In the genomic region with DNA sequence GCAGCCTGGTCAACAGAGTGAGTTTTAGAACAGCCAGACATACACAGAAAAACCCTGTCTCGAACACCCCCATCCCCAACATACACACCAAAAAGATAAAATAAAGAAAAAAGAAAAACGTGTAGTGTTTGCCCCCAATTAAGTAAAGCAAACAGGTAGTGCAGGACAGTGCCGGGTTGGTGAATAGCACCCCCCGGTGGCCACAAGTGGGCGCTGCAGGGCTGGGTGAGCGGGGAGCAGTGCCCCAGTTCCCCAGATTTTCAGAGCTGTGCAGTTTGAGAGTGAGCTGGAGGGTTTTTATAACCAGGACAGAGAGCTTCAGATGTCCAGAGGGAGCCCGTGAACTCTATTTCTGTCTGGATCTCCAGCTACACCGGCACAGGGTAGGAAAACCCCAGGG, we compare ENCODE assay signal across 8 mouse cellular contexts. TPM values are rescaled to one million over a fixed set of nuclear protein-coding genes. Genes with fewer than 3 reads are reported as not detected.
A peak's percentile ranks its signal among the peaks of the same experiment; 100 is the strongest.
DNase-seq lines count a peak whose midpoint lies in the region; ATAC-seq and TF ChIP-seq lines count a peak whose summit lies in the region.

No protein-coding gene starts in this region.

- H3K4me2 ChIP-seq in lung, embryonic 14.5 days: no peak overlapping the region
- H3K4me2 ChIP-seq in lung, postnatal 0 days (replicated peaks; ENCODE audit: low read depth, low read length): no peak overlapping the region
- no peak overlapping the region for H3K4me2 ChIP-seq in midbrain, embryonic 13.5 days (replicated peaks)

- H3K4me3 ChIP-seq in gastrocnemius, adult 2 months: no peak overlapping the region
- H3K4me3 ChIP-seq in lung, embryonic 14.5 days (ENCODE audit: low read depth, low read length): no peak overlapping the region
- H3K4me3 ChIP-seq in lung, postnatal 0 days (ENCODE audit: low read depth, low read length): no peak overlapping the region
- no peak overlapping the region for H3K4me3 ChIP-seq in midbrain, embryonic 13.5 days (replicated peaks)

- no peak for TF ChIP-seq EP300 in lung, postnatal 0 days (IDR thresholded peaks at IDR 0.05)

- peaks cover 50% of the 10 kb centered on the region for H3K27me3 ChIP-seq in lung, embryonic 14.5 days (ENCODE audit: insufficient read depth, low read length)
- H3K27me3 ChIP-seq in lung, postnatal 0 days (replicated peaks; ENCODE audit: insufficient read depth, low read length): no peaks in the 10 kb centered on the region; the same call in 1 of the 2 replicates
- H3K27me3 ChIP-seq in midbrain, embryonic 13.5 days: peaks cover 81% of the 10 kb centered on the region

- H3K27ac ChIP-seq in gastrocnemius, adult 2 months: no peak overlapping the region
- no peak overlapping the region for H3K27ac ChIP-seq in lung, embryonic 14.5 days (ENCODE audit: low read depth)
- no peak overlapping the region for H3K27ac ChIP-seq in lung, postnatal 0 days (ENCODE audit: low read length)
- no peak overlapping the region for H3K27ac ChIP-seq in midbrain, embryonic 13.5 days

- H3K9ac ChIP-seq in lung, embryonic 14.5 days: no peak overlapping the region
- H3K9ac ChIP-seq in lung, postnatal 0 days (replicated peaks; ENCODE audit: low read depth): no peak overlapping the region
- no peak overlapping the region for H3K9ac ChIP-seq in midbrain, embryonic 13.5 days (replicated peaks)

- H3K36me3 ChIP-seq in lung, embryonic 14.5 days (ENCODE audit: insufficient read depth): no peaks in the 10 kb centered on the region
- H3K36me3 ChIP-seq in lung, postnatal 0 days (ENCODE audit: insufficient read depth, low read length): 0 out of 2 replicates have a peak, but pooled peaks cover 4% of the 10 kb centered on the region
- H3K36me3 ChIP-seq in midbrain, embryonic 13.5 days: no peaks in the 10 kb centered on the region

- TF ChIP-seq CTCF in gastrocnemius, adult 2 months (IDR thresholded peaks at IDR 0.05): peak; percentile 74
- TF ChIP-seq CTCF in lung, embryonic 14.5 days (IDR thresholded peaks at IDR 0.05; ENCODE audit: low read depth): peak; percentile 57
- peak; percentile 67 for TF ChIP-seq CTCF in lung, postnatal 0 days (IDR thresholded peaks at IDR 0.05)

- no peak for ATAC-seq in lung, embryonic 14.5 days (ENCODE audit: insufficient read depth)
- peak; percentile 36; the same call in 1 of the 2 replicates for ATAC-seq in lung, postnatal 0 days
- ATAC-seq in midbrain, embryonic 13.5 days: no peak

- H3K4me1 ChIP-seq in lung, embryonic 14.5 days (ENCODE audit: insufficient read depth): no peaks in the 10 kb centered on the region
- H3K4me1 ChIP-seq in lung, postnatal 0 days (ENCODE audit: insufficient read depth, low read depth, low read length): no peaks in the 10 kb centered on the region
- 0 out of 2 replicates have a peak, but pooled peaks cover 2% of the 10 kb centered on the region for H3K4me1 ChIP-seq in midbrain, embryonic 13.5 days (replicated peaks)

- intact Hi-C loops in gastrocnemius, adult 2 months (cut with DNase I): loop anchor here (10.0 kb wide), 1 partner anchor 173 kb away; a partner anchor contains a TSS

- 27% methylated on average over 8 of the region's 8 CpGs for WGBS in lung, embryonic 14.5 days
- WGBS in lung, postnatal 0 days: 34% methylated on average over 8 of the region's 8 CpGs
- WGBS in midbrain, embryonic 13.5 days: 30% methylated on average over 8 of the region's 8 CpGs

- peak; percentile 60 for DNase-seq in gastrocnemius, adult 2 months
- DNase-seq in gastrocnemius, postnatal 4 days (ENCODE audit: low spot score in 2 of 2): no peak
- no peak for DNase-seq in lung, embryonic 14.5 days
- no peak for DNase-seq in lung, postnatal 25 days (ENCODE audit: low spot score)
- peak; percentile 85 to 92 for DNase-seq in cerebellum, adult 18-20 months
- no peak for DNase-seq in lung, postnatal 0 days (ENCODE audit: low spot score)
- no peak for DNase-seq in urinary bladder, postnatal 14 days (ENCODE audit: low spot score)

- no peaks in the 10 kb centered on the region for H3K9me3 ChIP-seq in lung, embryonic 14.5 days (ENCODE audit: low read depth, low read length)
- no peaks in the 10 kb centered on the region for H3K9me3 ChIP-seq in lung, postnatal 0 days (ENCODE audit: low read length)
- no peaks in the 10 kb centered on the region for H3K9me3 ChIP-seq in midbrain, embryonic 13.5 days

RNA-seq across cellular contexts. Expression of a gene that starts 28.8 kb away (rescaled TPM):
- total RNA-seq in gastrocnemius, adult 2 months (2021): 10 to 100 TPM; 32.0 to 36.7 TPM
- 10 to 100 TPM; 25.7 to 26.6 TPM for total RNA-seq in gastrocnemius, postnatal 4 days (2021)
- 33.6 and 37.3 TPM in 2 replicates for polyA plus RNA-seq in lung, embryonic 14.5 days (2014; fragmentation: Nextera tagmentation; extraction: Ambion mirVana)
- 202 and 215 TPM in 2 replicates for polyA plus RNA-seq in lung, postnatal 0 days (2015; fragmentation: Nextera tagmentation; extraction: Ambion mirVana)
- polyA plus RNA-seq in midbrain, embryonic 13.5 days (2015; fragmentation: Nextera tagmentation; extraction: Ambion mirVana): 0.84 and 1.2 TPM in 2 replicates

RNA-seq across cellular contexts. Expression of a gene that starts 51.4 kb away (rescaled TPM):
- total RNA-seq in gastrocnemius, adult 2 months (2021): 1 to 10 TPM; 3.0 to 3.6 TPM
- 1 to 10 TPM in 1 of 2 experiments, under 1 TPM in 1; 0.91 to 1.1 TPM for total RNA-seq in gastrocnemius, postnatal 4 days (2021)
- polyA plus RNA-seq in lung, embryonic 14.5 days (2014; fragmentation: Nextera tagmentation; extraction: Ambion mirVana): 0.70 and 0.97 TPM in 2 replicates
- 3.8 TPM in 2 replicates for polyA plus RNA-seq in lung, postnatal 0 days (2015; fragmentation: Nextera tagmentation; extraction: Ambion mirVana)
- 3.7 and 4.4 TPM in 2 replicates for polyA plus RNA-seq in midbrain, embryonic 13.5 days (2015; fragmentation: Nextera tagmentation; extraction: Ambion mirVana)

Comparison
In these comparisons a context has a peak if more than half of its experiments do, and no peak if none do; other contexts are left out.
1. DNase-seq: peak in gastrocnemius, adult 2 months (single experiment) and cerebellum, adult 18-20 months (2 of 2); none in gastrocnemius, postnatal 4 days (0 of 2), lung, embryonic 14.5 days (single experiment), lung, postnatal 25 days (single experiment), lung, postnatal 0 days (single experiment) and urinary bladder, postnatal 14 days (single experiment).
2. RNA of a gene that starts 28.8 kb away (polyA plus RNA-seq): 202 to 215 TPM in lung, postnatal 0 days and 33.6 to 37.3 TPM in lung, embryonic 14.5 days; 0.84 to 1.2 TPM in midbrain, embryonic 13.5 days; every median in the first group is over 10 times any median in the second.
3. Peak in every context shown above with its lines, with median percentiles within 50 percentile points of each other: CTCF ChIP-seq.